Comparison of ENCODE assay signal across 1 mouse cellular context in genomic region chr11:50364548-50364947, GRCm38 (mm10).
A peak's percentile ranks its signal among the peaks of the same experiment; 100 is the strongest.
TF ChIP-seq lines count a peak whose summit lies in the region.

No protein-coding gene starts in this region.

TF ChIP-seq in CH12.LX, 34 proteins besides CTCF, POLR2A, EP300 and RAD21 (continued from another document):
- TF ChIP-seq ZC3H11A (IDR thresholded peaks at IDR 0.05; ENCODE audit: low read depth, low read length) = peak; percentile 30; the same call in 1 of the 2 replicates
